Mouse (Mus musculus): ENCODE measurements around the gene Klkb1. TPM values are rescaled to one million over a fixed set of nuclear protein-coding genes. Genes with fewer than 3 reads are reported as not detected.

Gene Klkb1
- 0.40 TPM for polyA plus RNA-seq (2014; fragmentation: Illumina TruSeq; extraction: RNeasy Lipid Tissue Mini Kit (QIAGEN cat#74804))

GRCm38 (mm10) chr8:45294687-45295086, at the start of gene Klkb1:
Gene Klkb1, minus strand, starts transcription at chr8:45294859.

GRCm38 (mm10) chr8:45332685-45333409, 38.2 kb upstream of the Klkb1 start, which contains the start of gene Cyp4v3:
Gene Cyp4v3, minus strand, starts transcription at chr8:45333216.

GRCm38 (mm10) chr8:45308366-45308765, 13.7 kb upstream of the Klkb1 start, which contains the start of gene Gm45753:
Gene Gm45753, minus strand, starts transcription at chr8:45308466.

GRCm38 (mm10) chr8:45261920-45262319, 32.7 kb downstream of the Klkb1 start, which contains the start of gene F11:
Gene F11, minus strand, starts transcription at chr8:45262031.

Other genes with a start within 250 kb of the Klkb1 start
- gene Mtnr1a, start 225.7 kb downstream of the Klkb1 start, polyA plus RNA-seq (2014; fragmentation: Illumina TruSeq; extraction: RNeasy Lipid Tissue Mini Kit (QIAGEN cat#74804)) = not detected
- gene F11, start 32.8 kb downstream of the Klkb1 start, polyA plus RNA-seq (2014; fragmentation: Illumina TruSeq; extraction: RNeasy Lipid Tissue Mini Kit (QIAGEN cat#74804)) = not detected
- not detected for gene Gm45753, start 13.6 kb upstream of the Klkb1 start, polyA plus RNA-seq (2014; fragmentation: Illumina TruSeq; extraction: RNeasy Lipid Tissue Mini Kit (QIAGEN cat#74804))
- 26.3 TPM for gene Cyp4v3, start 38.4 kb upstream of the Klkb1 start, polyA plus RNA-seq (2014; fragmentation: Illumina TruSeq; extraction: RNeasy Lipid Tissue Mini Kit (QIAGEN cat#74804))
- 15.4 TPM for gene Fam149a, start 87.4 kb upstream of the Klkb1 start, polyA plus RNA-seq (2014; fragmentation: Illumina TruSeq; extraction: RNeasy Lipid Tissue Mini Kit (QIAGEN cat#74804))
- gene Tlr3, start 116.2 kb upstream of the Klkb1 start, polyA plus RNA-seq (2014; fragmentation: Illumina TruSeq; extraction: RNeasy Lipid Tissue Mini Kit (QIAGEN cat#74804)) = 34.0 TPM
- 152 TPM for gene Sorbs2, start 212.9 kb upstream of the Klkb1 start, polyA plus RNA-seq (2014; fragmentation: Illumina TruSeq; extraction: RNeasy Lipid Tissue Mini Kit (QIAGEN cat#74804))

All from ovary, adult 10 weeks (tissue).